Mouse (Mus musculus): ENCODE results near the gene Tex35.

Gene Tex35

GRCm38 (mm10) chr1:157081076-157081804 lies 27.2 kb downstream of the Tex35 start:
- DNase-seq (ENCODE audit: low spot score in 2 of 2), result no peak

GRCm38 (mm10) chr1:157080071-157080470 lies 28.4 kb downstream of the Tex35 start:
- no peak for DNase-seq (ENCODE audit: low spot score in 2 of 2)

- DNase-seq (ENCODE audit: low spot score in 2 of 2), result peak in 1 of 2 experiments; percentile 39
Observed at GRCm38 (mm10) chr1:157079384-157080025, 29.0 kb downstream of the Tex35 start.

GRCm38 (mm10) chr1:157076781-157077705 lies 31.4 kb downstream of the Tex35 start:
- peak; percentile 85 to 92 for DNase-seq (ENCODE audit: low spot score in 2 of 2)

- peak; percentile 65 to 84 for DNase-seq (ENCODE audit: low spot score in 2 of 2)
Observed at GRCm38 (mm10) chr1:157076257-157076656, 32.2 kb downstream of the Tex35 start.

GRCm38 (mm10) chr1:157074937-157075336 lies 33.5 kb downstream of the Tex35 start:
- DNase-seq (ENCODE audit: low spot score in 2 of 2), result no peak

GRCm38 (mm10) chr1:157074371-157074770 lies 34.1 kb downstream of the Tex35 start:
- no peak for DNase-seq (ENCODE audit: low spot score in 2 of 2)

- no peak for DNase-seq (ENCODE audit: low spot score in 2 of 2)
Observed at GRCm38 (mm10) chr1:157073592-157073991, 34.9 kb downstream of the Tex35 start.

GRCm38 (mm10) chr1:157069181-157069828 lies 39.2 kb downstream of the Tex35 start:
- no peak for DNase-seq (ENCODE audit: low spot score in 2 of 2)

- DNase-seq (ENCODE audit: low spot score in 2 of 2), result no peak
Observed at GRCm38 (mm10) chr1:157068316-157068715, 40.2 kb downstream of the Tex35 start.

GRCm38 (mm10) chr1:157065819-157066730 lies 42.4 kb downstream of the Tex35 start:
- no peak for DNase-seq (ENCODE audit: low spot score in 2 of 2)

- no peak for DNase-seq (ENCODE audit: low spot score in 2 of 2)
Observed at GRCm38 (mm10) chr1:157063318-157064115, 45.0 kb downstream of the Tex35 start.

- no peak for DNase-seq (ENCODE audit: low spot score in 2 of 2)
Observed at GRCm38 (mm10) chr1:157062445-157062825, 46.0 kb downstream of the Tex35 start.

GRCm38 (mm10) chr1:157061800-157062444 lies 46.6 kb downstream of the Tex35 start:
- no peak for DNase-seq (ENCODE audit: low spot score in 2 of 2)

GRCm38 (mm10) chr1:157061170-157061569 lies 47.3 kb downstream of the Tex35 start:
- no peak for DNase-seq (ENCODE audit: low spot score in 2 of 2)

- DNase-seq (ENCODE audit: low spot score in 2 of 2), result no peak
Observed at GRCm38 (mm10) chr1:157060441-157061135, 47.9 kb downstream of the Tex35 start.

- no peak for DNase-seq (ENCODE audit: low spot score in 2 of 2)
Observed at GRCm38 (mm10) chr1:157055901-157056300, 52.6 kb downstream of the Tex35 start.

- DNase-seq (ENCODE audit: low spot score in 2 of 2), result no peak
Observed at GRCm38 (mm10) chr1:157055288-157055831, 53.1 kb downstream of the Tex35 start.

Data from urinary bladder, postnatal 4 days (tissue).